Mouse (Mus musculus): Measurements from ENCODE around the gene Mief1.

The Mief1 gene

DNA sequence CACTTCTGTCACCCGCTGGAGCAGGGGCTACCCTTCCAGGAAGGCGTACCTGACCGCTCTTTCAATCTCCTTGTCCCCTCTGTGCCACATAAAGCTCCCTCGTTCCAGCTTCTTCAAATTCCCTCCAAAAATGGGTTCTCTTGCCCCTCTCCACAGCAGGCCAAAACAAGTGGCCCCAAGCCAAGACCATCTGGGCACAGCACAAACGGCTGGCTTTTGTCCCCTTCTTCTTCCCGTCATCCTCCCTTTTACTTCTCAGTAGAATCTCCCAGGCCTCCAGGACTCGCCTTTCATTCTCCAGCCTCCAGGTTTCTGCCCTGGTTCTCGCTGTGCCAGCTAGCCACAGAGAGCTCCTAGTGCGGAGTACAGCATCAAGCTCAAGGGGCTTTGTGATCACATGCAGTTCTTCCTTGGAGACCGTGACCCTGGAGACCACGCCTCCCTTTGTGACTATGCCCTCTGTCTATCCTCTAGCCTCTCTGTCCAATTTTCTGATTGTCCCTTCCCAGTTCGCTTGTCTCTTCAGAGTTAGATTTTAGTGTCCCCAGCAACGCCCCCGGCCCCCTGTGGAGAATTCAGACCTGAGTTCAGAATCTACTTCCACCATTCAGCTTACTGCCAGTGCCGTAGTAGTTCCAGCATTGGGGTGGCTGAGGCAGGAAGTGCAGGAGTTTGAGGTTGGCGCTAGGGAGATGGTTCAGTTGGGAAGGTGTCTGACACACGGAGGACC is 5.6 kb upstream of the Mief1 start:
- DNase-seq (ENCODE audit: low spot score), result no peak

GRCm38 (mm10) chr15:80232331-80232730 is 1.5 kb upstream of the Mief1 start:
- DNase-seq (ENCODE audit: low spot score), result peak; percentile 35

GRCm38 (mm10) chr15:80233053-80233452 is 765 bp upstream of the Mief1 start:
- peak; percentile 46 for DNase-seq (ENCODE audit: low spot score)

- no peak for DNase-seq (ENCODE audit: low spot score)
Measured at GRCm38 (mm10) chr15:80235535-80235934, 1.7 kb downstream of the Mief1 start, which contains the start of gene AC140267.1. Gene AC140267.1 (plus strand): TSS chr15:80235835.

GRCm38 (mm10) chr15:80248135-80248534 is 14.3 kb downstream of the Mief1 start:
- DNase-seq (ENCODE audit: low spot score), result no peak

GRCm38 (mm10) chr15:80248596-80248995 is 14.8 kb downstream of the Mief1 start:
- DNase-seq (ENCODE audit: low spot score), result no peak

GRCm38 (mm10) chr15:80249672-80250071 is 15.9 kb downstream of the Mief1 start:
- no peak for DNase-seq (ENCODE audit: low spot score)

DNA sequence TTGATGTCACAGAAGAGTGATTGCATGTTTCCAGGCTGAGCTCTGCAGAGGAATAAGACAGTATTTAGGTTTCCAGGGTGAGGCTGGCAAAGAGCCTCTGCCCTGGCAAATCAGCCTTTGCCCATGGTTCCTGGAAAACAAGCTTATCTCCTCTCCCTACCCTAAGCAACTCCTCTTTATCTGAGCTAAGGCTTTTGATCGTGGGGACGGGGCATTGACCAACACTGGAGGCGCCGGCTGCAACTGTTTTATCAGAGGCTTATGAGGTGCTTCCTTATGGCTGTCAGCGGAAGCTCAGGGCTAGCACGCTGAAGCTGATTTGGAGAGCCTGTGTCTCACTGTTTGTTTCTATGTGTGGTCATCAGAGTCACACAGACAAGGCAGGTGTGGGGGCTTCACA is 16.8 kb downstream of the Mief1 start:
- DNase-seq (ENCODE audit: low spot score), result no peak

GRCm38 (mm10) chr15:80253530-80253929 is 19.7 kb downstream of the Mief1 start:
- peak; percentile 74 for DNase-seq (ENCODE audit: low spot score)

DNA sequence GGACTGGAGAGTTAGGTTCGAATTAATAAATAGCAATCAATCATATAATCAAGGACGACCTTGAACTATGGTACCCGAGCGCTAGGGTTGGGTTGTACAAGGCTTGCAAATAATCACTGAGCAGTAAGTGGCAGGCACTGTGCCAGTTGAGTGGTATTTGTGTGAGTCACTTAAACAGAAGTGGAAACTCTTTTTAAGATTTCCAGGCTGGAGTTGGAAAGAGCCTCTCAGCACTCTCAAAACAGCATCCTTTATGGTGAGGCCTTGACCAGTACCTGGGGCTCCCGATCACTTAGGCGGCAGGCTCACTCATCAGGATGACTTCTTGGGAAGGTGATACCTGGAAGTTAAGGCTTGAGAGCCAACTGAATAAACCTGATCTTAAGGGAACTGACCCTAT is 20.4 kb downstream of the Mief1 start:
- DNase-seq (ENCODE audit: low spot score), result peak; percentile 75

GRCm38 (mm10) chr15:80254847-80255645 is 21.2 kb downstream of the Mief1 start, which contains the start of gene Atf4:
Gene Atf4 (plus strand): TSS chr15:80255184.
- DNase-seq (ENCODE audit: low spot score), result peak; percentile 100

- DNase-seq (ENCODE audit: low spot score), result peak; percentile 93
Measured at GRCm38 (mm10) chr15:80255646-80256121, 21.9 kb downstream of the Mief1 start.

GRCm38 (mm10) chr15:80256242-80256641 is 22.4 kb downstream of the Mief1 start:
- no peak for DNase-seq (ENCODE audit: low spot score)

GRCm38 (mm10) chr15:80256656-80257601 is 23.1 kb downstream of the Mief1 start:
- peak; percentile 59 for DNase-seq (ENCODE audit: low spot score)

DNA sequence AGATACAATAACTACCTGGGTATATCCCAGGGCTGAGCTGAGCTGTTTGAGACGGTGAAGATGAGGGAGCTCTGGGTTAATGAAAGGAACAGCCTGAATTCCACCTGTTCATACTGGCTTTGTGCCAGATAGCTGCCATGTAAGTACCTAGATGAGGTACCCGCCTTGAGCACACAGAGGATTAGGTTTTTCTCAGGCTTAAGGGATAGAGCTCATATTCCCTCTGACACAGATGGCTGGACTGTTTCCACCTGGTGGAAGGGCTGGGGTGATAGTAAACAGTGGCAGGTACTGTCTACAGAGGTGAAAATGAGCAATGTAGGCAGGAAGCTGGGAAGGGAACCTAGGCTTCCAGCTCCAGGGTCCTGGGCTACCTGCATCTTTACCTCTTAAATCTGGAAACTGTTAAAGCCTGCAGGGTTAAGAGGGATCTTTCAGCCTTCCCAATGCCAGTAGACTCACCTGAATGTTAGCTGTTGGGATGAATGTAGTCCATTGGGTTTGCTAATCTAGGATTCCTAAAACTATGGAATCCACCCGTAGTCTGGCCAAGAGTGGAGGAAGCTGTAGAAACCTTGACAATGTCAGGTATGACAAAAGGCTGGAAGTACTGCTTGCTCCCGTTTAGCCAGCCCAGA is 23.9 kb downstream of the Mief1 start:
- DNase-seq (ENCODE audit: low spot score), result peak; percentile 73

DNA sequence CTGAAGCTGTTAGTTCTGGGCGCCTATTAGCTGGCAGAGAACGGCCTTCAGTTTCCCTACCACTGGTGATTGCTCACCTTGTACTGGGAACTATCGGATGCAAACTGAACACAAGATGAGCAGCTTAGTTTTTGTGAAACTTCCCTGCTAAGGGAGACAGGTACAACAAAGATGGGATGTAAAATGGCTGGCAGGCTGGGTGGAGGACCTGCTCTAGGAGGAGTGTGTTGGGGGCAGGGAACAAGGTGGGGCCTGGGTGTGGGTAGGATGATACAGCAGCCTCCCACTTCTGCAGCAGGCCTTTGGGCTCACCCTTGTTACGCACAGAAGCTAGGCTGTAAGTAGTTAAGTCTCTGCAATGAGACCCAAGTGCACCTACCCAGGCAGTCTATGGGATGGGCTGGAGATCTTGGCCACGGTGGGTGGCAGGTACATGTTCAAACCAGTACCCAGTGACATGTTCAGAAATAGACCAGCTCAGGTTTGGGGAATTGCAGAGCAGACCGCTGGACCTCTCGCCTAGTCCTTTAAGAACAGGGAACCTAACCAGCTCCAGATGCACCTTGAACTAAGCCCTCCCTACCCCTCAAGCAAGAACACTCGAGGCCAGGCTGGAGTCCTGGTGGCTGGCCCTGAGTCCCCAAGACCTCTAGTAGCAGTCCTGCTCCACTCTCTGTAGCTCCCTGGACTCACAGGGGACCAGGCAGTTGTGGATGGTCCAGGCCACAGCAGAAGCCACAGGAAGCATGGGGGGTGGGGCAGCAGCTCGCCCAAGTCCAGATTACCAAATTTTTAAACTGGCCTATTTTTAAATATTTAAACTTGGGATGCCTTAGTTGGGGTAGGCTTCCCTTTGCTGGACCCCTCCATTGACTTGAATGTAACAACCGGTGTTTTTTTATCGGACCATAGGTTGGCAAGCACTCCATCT is 24.7 kb downstream of the Mief1 start:
- DNase-seq (ENCODE audit: low spot score), result peak; percentile 63

DNA sequence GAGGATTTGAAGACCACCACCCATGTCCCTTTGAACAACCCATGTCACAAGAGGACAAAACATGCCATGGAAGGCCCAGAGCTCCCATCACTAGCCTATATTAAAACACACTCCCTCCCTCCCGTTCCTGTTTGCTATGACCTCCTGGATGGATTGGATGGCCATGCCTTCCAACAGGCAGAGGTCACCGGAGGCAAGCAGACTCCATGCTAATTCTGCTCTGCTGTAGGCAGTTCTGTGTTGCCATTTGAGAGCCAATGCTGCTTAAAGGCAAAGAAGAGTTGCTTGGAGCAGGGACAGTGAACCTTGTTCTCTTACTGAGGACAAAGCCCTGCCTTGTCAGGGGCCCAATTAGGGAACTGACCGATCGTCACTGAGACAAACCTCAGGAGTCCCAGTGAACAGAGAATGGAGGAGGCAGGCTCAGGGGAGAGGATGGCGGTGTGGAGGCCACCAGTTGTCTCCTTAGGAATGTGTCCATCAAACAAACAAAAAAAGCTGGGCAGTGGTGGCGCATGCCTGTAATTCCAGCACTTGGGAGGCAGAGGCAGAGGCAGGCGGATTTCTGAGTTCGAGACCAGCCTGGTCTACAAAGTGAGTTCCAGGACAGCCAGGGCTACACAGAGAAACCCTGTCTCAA is 25.7 kb downstream of the Mief1 start:
- DNase-seq (ENCODE audit: low spot score), result peak; percentile 29

DNA sequence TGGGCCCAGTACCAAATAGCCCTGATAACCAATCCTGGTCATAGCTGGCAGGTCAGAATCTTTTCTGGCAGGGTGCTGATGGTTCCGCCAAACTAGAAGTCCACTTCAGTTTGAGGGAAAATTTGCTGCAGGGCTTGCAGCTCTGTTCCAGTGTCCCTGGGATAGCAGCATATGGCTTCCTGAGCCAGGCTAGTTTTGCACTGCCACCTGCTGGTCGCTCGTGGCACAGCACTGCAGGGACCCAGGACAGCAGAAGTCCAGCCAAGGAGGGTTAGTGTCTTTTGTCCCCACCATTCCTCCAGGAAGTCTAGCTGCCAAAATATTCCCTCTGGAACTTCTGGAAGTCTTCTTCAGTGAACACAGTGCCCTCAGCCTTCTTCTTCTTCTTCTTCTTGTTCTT is 26.9 kb downstream of the Mief1 start:
- DNase-seq (ENCODE audit: low spot score), result peak; percentile 93

DNA sequence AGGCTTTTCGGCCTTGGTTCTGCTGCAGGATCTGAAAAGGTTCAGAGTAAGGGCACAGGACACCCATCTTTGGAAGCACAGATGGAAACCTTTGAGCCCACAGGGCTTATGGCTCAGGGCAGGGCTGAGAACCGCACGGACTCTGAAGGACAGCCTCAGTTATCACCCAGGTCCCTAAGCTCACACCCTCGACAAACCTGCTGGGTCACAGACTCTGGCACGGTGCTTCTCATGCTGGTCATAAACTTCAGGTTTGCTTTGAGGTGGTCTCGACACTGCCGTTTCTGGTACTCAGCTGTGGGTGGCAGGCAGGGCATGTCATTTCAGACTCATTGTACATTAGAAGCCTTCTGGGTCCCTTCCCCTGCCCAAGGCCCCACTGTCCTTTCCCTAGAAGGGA is 27.3 kb downstream of the Mief1 start:
- no peak for DNase-seq (ENCODE audit: low spot score)
